Mouse (Mus musculus) heart, embryonic 14.5 days (tissue): Measurements from ENCODE around the gene Hacl1. TPM values are rescaled to one million over a fixed set of nuclear protein-coding genes. Genes with fewer than 3 reads are reported as not detected.

Experiments
- ATAC-seq: fragments of 200-750 bp; cut with Nextera tagmentation; 2 replicates; pipeline ENCODE4 v1.8.0; 2017; ENCODE audit warnings: low read depth, moderate TSS enrichment; ENCODE audit not compliant: insufficient number of reproducible peaks, insufficient read depth, low FRiP score
- H3K27ac ChIP-seq, 2 experiments: fragments of 200-500 bp in 1 of 2; fragments of 300-500 bp in 1 of 2; sonication (generic) in 1 of 2; replicated peaks in 1 of 2; 2 replicates each; pipeline ENCODE4 v1.5.1; 2012 to 2014; ENCODE audit warnings: low read depth in 2 of 2, low read length in 2 of 2, control low read depth in 1 of 2, mild to moderate bottlenecking in 1 of 2, mixed read lengths in 1 of 2; ENCODE audit not compliant: control insufficient read depth in 1 of 2, insufficient read depth in 1 of 2
- H3K27me3 ChIP-seq: fragments of 300-500 bp; sonication (generic); 2 replicates; pipeline ENCODE4 v1.6.1; 2014; ENCODE audit warnings: mild to moderate bottlenecking, low read length, control low read depth; ENCODE audit not compliant: control insufficient read depth, insufficient read depth
- H3K36me3 ChIP-seq: fragments of 300-500 bp; sonication (generic); 2 replicates; pipeline ENCODE4 v1.6.1; 2014; ENCODE audit warnings: mild to moderate bottlenecking, control low read depth, low read length, mixed read lengths; ENCODE audit not compliant: control insufficient read depth, insufficient read depth
- H3K4me1 ChIP-seq, 2 experiments: fragments of 200-500 bp in 1 of 2; fragments of 300-500 bp in 1 of 2; sonication (generic) in 1 of 2; 2 replicates each; pipeline ENCODE4 v1.6.1; 2012 to 2014; ENCODE audit warnings: low read length in 2 of 2, control low read depth in 1 of 2, mixed read lengths in 1 of 2; ENCODE audit not compliant: control insufficient read depth in 2 of 2, insufficient read depth in 2 of 2
- H3K4me2 ChIP-seq: fragments of 300-500 bp; sonication (generic); 2 replicates; pipeline ENCODE4 v1.6.1; 2014; ENCODE audit warnings: mild to moderate bottlenecking, low read length
- H3K4me3 ChIP-seq, 2 experiments: fragments of 200-500 bp in 1 of 2; fragments of 300-500 bp in 1 of 2; sonication (generic) in 1 of 2; 2 replicates each; pipeline ENCODE4 v1.5.1; 2012 to 2014; ENCODE audit warnings: low read length in 2 of 2, mild to moderate bottlenecking in 2 of 2, control low read depth in 1 of 2, low read depth in 1 of 2, moderate library complexity in 1 of 2; ENCODE audit not compliant: control insufficient read depth in 1 of 2, insufficient read depth in 1 of 2
- H3K9ac ChIP-seq: fragments of 300-500 bp; sonication (generic); 2 replicates; pipeline ENCODE4 v1.6.1; 2014; ENCODE audit warnings: mild to moderate bottlenecking, low read length
- H3K9me3 ChIP-seq: fragments of 300-500 bp; sonication (generic); 2 replicates; pipeline ENCODE4 v1.6.1; 2016; ENCODE audit warnings: low read length, control low read depth; ENCODE audit not compliant: control insufficient read depth
- WGBS: fragments of 180-500 bp; shearing (Covaris S2); extraction: QIAGEN DNeasy Blood & Tissue Kit; methylation state at CpG from one replicate; pipeline ENCODE4 v1.1.7; 2014; 5-methylcytosine and 5-hydroxymethylcytosine counted together
- polyA plus RNA-seq: library from polyadenylated mRNA; unstranded; fragments of >200 nt; fragmentation: Nextera tagmentation; extraction: Ambion mirVana; gene quantifications from 2 replicates; pipeline ENCODE4 v1.2.1, GENCODE M21; 2014

Hacl1 gene
- polyA plus RNA-seq, 1 experiment from 2014 or later = 14.3 TPM

DNA sequence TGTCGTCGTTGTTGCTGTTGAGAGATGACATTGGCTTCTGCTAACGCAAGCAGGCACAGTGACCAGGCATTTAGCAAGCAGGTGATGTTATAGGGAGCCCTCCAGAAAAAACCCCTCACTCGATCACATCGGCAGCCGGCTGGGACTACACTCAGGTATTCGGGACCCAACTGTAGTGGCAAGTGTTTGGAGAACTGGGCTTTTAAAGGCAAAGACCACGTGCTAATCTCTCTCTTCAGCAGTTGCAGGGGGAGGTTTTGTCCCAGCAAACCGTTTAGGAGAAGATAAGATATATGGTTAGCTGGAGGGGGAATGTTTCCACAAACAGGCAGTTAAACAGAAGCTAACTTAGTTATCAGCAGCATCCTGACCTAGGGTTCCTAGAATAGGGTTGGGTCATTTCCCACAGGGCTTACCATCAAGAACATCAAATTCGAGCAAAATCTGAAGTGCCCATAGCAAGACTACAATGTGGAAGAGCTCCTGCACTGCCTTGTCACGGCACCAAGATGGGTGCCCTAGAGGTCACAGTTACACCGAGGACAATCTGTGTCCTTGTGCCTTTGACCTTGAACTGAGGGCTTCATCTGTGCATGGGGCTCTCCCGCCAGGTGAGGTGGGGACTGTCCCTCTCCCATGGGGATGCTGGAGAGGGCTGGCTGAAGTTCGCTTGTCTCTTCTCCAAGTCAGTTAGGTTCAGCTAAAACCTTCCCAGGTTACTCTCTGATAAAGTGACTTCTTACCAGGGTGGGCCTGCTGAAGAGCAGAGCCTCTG lies 12.2 kb upstream of the Hacl1 start:
- no peaks in the 10 kb centered on the region for H3K9me3 ChIP-seq
- H3K27me3 ChIP-seq = no peaks in the 10 kb centered on the region
- no peaks in the 10 kb centered on the region for H3K36me3 ChIP-seq
- no peak for ATAC-seq
- WGBS = 48% methylated on average over 14 of the region's 14 CpGs
- no peak overlapping the region for H3K9ac ChIP-seq
- H3K4me1 ChIP-seq = peaks cover 12 to 18% of the 10 kb centered on the region in 2 experiments
- H3K27ac ChIP-seq = no peak overlapping the region
- H3K4me3 ChIP-seq = no peak overlapping the region
- no peak overlapping the region for H3K4me2 ChIP-seq

DNA sequence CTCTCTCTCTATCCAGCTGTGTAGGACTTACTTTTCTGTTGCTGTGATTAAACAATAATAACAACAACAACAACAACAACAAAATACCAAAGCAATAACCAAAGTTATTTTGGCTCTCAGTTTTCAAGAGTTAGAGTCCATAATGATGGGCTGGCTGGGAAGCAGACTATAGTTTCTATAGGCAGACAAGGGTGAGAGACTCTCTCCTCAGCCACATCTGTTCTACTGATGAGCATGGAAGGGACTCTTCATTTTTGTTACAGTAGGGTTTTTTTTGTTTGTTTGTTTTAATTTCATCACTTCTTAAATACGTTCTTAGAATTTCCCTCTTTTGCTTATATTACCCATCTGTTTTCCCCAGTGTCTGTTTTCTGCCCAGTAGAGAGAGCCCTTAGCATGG lies 11.5 kb upstream of the Hacl1 start:
- WGBS = 94% methylated on average over 1 of the region's 1 CpGs
- Histone ChIP-seq H3K36me3 (no peaks in the 10 kb centered on the region), H3K4me1 (peaks cover 7 to 16% of the 10 kb centered on the region in 2 experiments), H3K4me2 (no peak overlapping the region), H3K27me3 (no peaks in the 10 kb centered on the region), H3K27ac (no peak overlapping the region), H3K9ac (no peak overlapping the region), H3K9me3 (no peaks in the 10 kb centered on the region), H3K4me3 (no peak overlapping the region)
- no peak for ATAC-seq

DNA sequence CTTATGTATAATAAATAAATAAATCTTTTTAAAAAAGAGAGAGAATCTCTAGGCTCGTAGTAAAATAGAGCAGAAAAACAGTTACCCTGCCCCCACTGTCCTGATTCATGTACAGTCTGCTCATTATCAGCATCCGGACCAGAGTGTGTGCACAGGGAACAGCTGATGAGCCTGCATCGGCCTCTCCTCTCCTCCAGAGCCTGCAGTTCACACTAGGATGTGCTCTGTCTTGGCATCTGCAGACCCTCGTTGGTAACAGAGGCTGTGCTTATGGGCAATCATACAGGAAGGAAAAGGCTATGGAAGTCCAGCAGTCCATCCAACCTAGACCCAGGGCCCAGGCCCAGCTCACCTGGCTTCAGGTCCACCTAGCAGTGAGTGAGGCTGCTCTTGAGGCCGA lies 11.0 kb upstream of the Hacl1 start:
- Histone ChIP-seq H3K27me3 (no peaks in the 10 kb centered on the region), H3K9me3 (no peaks in the 10 kb centered on the region), H3K4me1 (peaks cover 4 to 11% of the 10 kb centered on the region in 2 experiments), H3K4me3 (no peak overlapping the region), H3K36me3 (no peaks in the 10 kb centered on the region), H3K4me2 (no peak overlapping the region), H3K9ac (no peak overlapping the region; the same call in 1 of the 2 replicates), H3K27ac (no peak overlapping the region)
- ATAC-seq = no peak
- WGBS = 41% methylated on average over 5 of the region's 5 CpGs

DNA sequence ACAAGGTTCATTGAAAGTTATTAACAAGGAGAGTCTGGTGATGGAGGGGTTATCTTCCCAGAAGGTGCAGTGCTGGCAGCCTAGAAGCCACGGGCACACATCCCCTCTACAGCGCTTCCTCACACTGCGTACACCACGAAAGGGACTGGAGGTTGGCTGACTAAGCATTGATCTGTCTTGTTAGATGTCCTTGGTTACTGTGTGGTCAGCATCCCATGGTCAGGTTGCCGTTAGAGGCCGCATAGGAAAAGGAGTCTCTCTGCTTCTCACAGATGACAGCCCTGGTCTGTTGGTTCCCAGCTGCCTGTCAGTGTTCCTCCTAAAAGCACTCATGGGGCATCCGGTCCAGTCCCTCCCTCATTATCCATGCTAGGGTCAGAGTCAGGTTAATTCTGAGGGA lies 10.1 kb upstream of the Hacl1 start:
- Histone ChIP-seq H3K27ac (no peak overlapping the region), H3K4me3 (no peak overlapping the region), H3K27me3 (no peaks in the 10 kb centered on the region), H3K4me2 (no peak overlapping the region), H3K9ac (no peak overlapping the region), H3K36me3 (no peaks in the 10 kb centered on the region), H3K9me3 (no peaks in the 10 kb centered on the region), H3K4me1 (peaks cover 4 to 9% of the 10 kb centered on the region in 2 experiments)
- WGBS = 62% methylated on average over 7 of the region's 7 CpGs
- no peak for ATAC-seq

DNA sequence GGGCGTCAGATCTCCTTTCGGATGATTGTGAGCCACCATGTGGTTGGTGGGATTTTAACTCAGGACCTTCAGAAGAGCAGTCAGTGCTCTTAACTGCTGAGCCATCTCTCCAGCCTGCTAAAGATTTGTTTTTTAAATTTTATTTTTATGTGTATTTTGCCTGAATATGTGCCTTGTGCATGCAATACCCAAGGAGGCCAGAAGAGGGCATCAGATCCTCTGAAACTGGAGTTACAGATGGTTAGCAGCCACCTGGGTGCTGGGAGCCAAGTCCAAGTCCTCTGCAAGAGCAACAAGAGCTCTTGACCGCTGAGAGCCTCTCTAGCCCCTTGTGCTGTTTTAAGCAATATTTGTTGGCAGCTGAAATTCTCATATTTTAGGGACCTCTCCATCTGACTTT lies 9.3 kb upstream of the Hacl1 start:
- Histone ChIP-seq H3K4me1 (peaks cover 4 to 9% of the 10 kb centered on the region in 2 experiments), H3K4me2 (no peak overlapping the region), H3K9ac (no peak overlapping the region), H3K27ac (no peak overlapping the region), H3K36me3 (no peaks in the 10 kb centered on the region), H3K27me3 (no peaks in the 10 kb centered on the region), H3K4me3 (no peak overlapping the region), H3K9me3 (no peaks in the 10 kb centered on the region)
- ATAC-seq = no peak
- 96% methylated on average over 3 of the region's 3 CpGs for WGBS

DNA sequence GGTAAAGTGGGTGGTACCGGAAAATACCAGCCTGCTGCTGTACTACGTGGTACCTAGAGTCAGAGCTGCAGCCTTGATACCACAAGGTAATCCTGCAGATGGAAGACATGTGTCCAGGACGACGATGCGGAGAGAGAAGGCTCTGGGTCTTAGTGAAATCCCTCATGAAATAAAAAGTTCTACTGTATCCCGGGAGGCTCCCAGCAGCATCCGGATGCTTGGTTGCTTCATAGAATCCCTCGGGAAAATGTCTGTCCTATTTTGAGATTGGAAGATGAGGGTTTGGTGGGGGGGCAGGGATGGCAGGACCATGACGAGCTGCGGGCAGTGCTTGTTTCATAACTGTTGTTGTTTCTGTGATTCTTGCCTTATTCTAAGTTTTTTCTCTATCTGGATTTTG lies 6.9 kb upstream of the Hacl1 start:
- H3K27ac ChIP-seq = no peak overlapping the region
- peaks cover 4% of the 10 kb centered on the region in 2 experiments for H3K4me1 ChIP-seq
- no peak overlapping the region for H3K4me3 ChIP-seq
- no peaks in the 10 kb centered on the region for H3K9me3 ChIP-seq
- WGBS = 81% methylated on average over 10 of the region's 10 CpGs
- no peaks in the 10 kb centered on the region for H3K36me3 ChIP-seq
- ATAC-seq = no peak
- no peak overlapping the region for H3K9ac ChIP-seq
- H3K27me3 ChIP-seq = no peaks in the 10 kb centered on the region
- H3K4me2 ChIP-seq = no peak overlapping the region

DNA sequence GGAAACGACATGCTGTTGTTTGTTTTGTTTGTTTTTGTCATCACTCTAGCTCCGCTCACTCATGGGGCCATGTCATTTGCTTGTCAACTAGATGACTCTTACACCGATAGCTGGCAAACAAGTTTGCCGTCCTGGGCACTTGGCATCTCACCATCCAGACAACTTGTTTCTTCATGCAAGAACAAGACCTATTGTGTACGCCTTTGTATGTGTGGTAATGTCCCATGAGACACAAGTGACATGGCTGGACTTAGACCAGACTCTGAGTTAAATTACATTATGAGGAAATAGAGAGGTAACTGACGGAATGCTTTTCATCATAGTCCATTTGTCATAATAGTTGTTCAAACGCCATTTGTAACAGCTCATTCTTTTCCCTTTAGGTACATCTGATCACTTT lies 4.8 kb upstream of the Hacl1 start:
- no peaks in the 10 kb centered on the region for H3K9me3 ChIP-seq
- no peak overlapping the region for H3K4me3 ChIP-seq
- H3K27me3 ChIP-seq = no peaks in the 10 kb centered on the region
- no peak overlapping the region for H3K4me2 ChIP-seq
- H3K36me3 ChIP-seq = no peaks in the 10 kb centered on the region
- peaks cover 0 to 11% of the 10 kb centered on the region in 2 experiments; a peak in 3 of 4 replicates for H3K4me1 ChIP-seq
- no peak for ATAC-seq
- no peak overlapping the region for H3K9ac ChIP-seq
- WGBS = 87% methylated on average over 7 of the region's 7 CpGs
- no peak overlapping the region for H3K27ac ChIP-seq
